In the genomic region with DNA sequence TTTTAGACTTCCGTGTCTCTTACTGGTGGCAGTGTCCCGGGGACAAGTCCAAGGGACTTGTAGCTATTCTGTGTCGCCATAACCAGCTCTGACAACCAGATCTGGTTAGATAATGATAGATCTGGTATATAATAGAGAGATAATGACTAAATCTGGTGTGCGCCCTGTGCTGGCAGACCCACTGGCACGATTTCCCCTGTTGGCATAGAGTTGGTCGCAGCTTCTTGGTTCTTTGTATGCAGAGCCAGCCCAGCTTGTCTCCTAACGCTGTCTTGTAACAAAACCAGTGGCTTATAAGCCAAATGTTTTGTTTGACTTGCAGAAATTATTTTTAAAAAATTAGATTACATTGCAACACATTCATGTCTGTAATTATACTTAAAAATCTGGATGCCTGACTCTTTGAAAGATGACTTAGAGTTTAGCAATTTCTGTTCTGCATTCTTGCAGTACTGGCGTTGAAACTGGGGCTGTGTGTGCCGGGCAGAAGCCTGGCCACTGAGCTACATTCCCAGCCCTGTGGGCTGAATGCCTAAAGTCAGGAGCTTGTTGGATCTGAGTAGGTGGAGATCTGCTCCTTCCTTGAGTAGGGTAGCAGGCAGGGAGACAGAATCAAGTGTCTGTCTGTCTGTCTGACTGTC, we compare ENCODE assay signal across 12 mouse cellular contexts. TPM values are rescaled to one million over a fixed set of nuclear protein-coding genes. Genes with fewer than 3 reads are reported as not detected.
DNase-seq lines count a peak whose midpoint lies in the region; ATAC-seq lines count a peak whose summit lies in the region.
"Had no signal": no experiment of that assay in that cellular context is flagged by ENCODE, and none has a peak within 500 bp of the region (broad histone marks: within the 10 kb centered on the region; RNA-seq: fewer than 3 reads in every experiment).

No protein-coding gene starts in this region.

- H3K36me3 ChIP-seq in hindbrain, embryonic 14.5 days (replicated peaks; ENCODE audit: control insufficient read depth, insufficient read depth), result no peaks in the 10 kb centered on the region
- no peaks in the 10 kb centered on the region for H3K36me3 ChIP-seq in hindbrain, embryonic 12.5 days

- no peaks in the 10 kb centered on the region for H3K27me3 ChIP-seq in hindbrain, embryonic 14.5 days (ENCODE audit: control insufficient read depth, insufficient read depth, low read length)
- H3K27me3 ChIP-seq in hindbrain, embryonic 12.5 days, result no peaks in the 10 kb centered on the region

- DNase-seq in hindbrain, embryonic 14.5 days (ENCODE audit: low spot score), result no peak
- DNase-seq in NIH3T3 (ENCODE audit: low read depth), result peak; percentile 75
- DNase-seq in cerebellum, postnatal 36 days, result peak; percentile 57 to 63
- DNase-seq in layer of hippocampus, adult 9-11 months, result peak; percentile 85
- no peak for DNase-seq in retina, embryonic 14.5 days (ENCODE audit: low spot score)
- DNase-seq in adrenal gland, postnatal 25 days, result no peak
- DNase-seq: thymus, postnatal 14 days had no signal

- H3K27ac ChIP-seq in hindbrain, embryonic 14.5 days, result peak overlapping the region; percentile 64
- H3K27ac ChIP-seq in hindbrain, embryonic 12.5 days, result no peak overlapping the region
- H3K27ac ChIP-seq: heart, adult 2 months had no signal

- WGBS in hindbrain, embryonic 14.5 days, result 80% methylated on average over 9 of the region's 9 CpGs
- WGBS in hindbrain, embryonic 12.5 days, result 93% methylated on average over 9 of the region's 9 CpGs

- H3K9me3 ChIP-seq in hindbrain, embryonic 14.5 days (ENCODE audit: control insufficient read depth, low read length), result no peaks in the 10 kb centered on the region
- H3K9me3 ChIP-seq in hindbrain, embryonic 12.5 days (replicated peaks), result no peaks in the 10 kb centered on the region

- H3K4me2 ChIP-seq in hindbrain, embryonic 14.5 days (replicated peaks), result no peak overlapping the region
- no peak overlapping the region for H3K4me2 ChIP-seq in hindbrain, embryonic 12.5 days (replicated peaks)

- no peak overlapping the region for H3K9ac ChIP-seq in hindbrain, embryonic 14.5 days
- H3K9ac ChIP-seq in hindbrain, embryonic 12.5 days, result no peak overlapping the region

- H3K4me1 ChIP-seq in hindbrain, embryonic 14.5 days (replicated peaks; ENCODE audit: control insufficient read depth, insufficient read depth, low read length), result no peaks in the 10 kb centered on the region
- H3K4me1 ChIP-seq in hindbrain, embryonic 12.5 days, result no peaks in the 10 kb centered on the region

- no peak overlapping the region for H3K4me3 ChIP-seq in hindbrain, embryonic 14.5 days (replicated peaks; ENCODE audit: low read length)
- no peak overlapping the region for H3K4me3 ChIP-seq in hindbrain, embryonic 12.5 days
- H3K4me3 ChIP-seq: heart, adult 2 months had no signal

- ATAC-seq in hindbrain, embryonic 14.5 days (ENCODE audit: low FRiP score), result no peak; the same call in 1 of the 2 replicates
- ATAC-seq in hindbrain, embryonic 12.5 days (ENCODE audit: low FRiP score), result no peak
- ATAC-seq in CD4-positive, CD25-positive, alpha-beta regulatory T cell, adult 4 months, result no peak

RNA-seq across cellular contexts. Expression of gene Mthfd1, which starts 9.3 kb away (rescaled TPM):
- polyA plus RNA-seq in hindbrain, embryonic 14.5 days (2014; fragmentation: Nextera tagmentation; extraction: Ambion mirVana), result 30.5 and 37.2 TPM in 2 replicates
- polyA plus RNA-seq in hindbrain, embryonic 12.5 days (2016; fragmentation: Nextera tagmentation; extraction: Ambion mirVana), result 44.8 and 46.3 TPM in 2 replicates
- total RNA-seq in adrenal gland, postnatal 25 days (2021), result 54.7 and 64.6 TPM in 2 replicates
- polyA plus RNA-seq in CD4-positive, CD25-positive, alpha-beta regulatory T cell, adult 4 months (2017; shearing (Covaris generic)), result 10 to 100 TPM; 28.2 to 43.5 TPM

RNA-seq across cellular contexts. Expression of gene Tex21, which starts 17.9 kb away (rescaled TPM):
- polyA plus RNA-seq in hindbrain, embryonic 14.5 days (2014; fragmentation: Nextera tagmentation; extraction: Ambion mirVana), result 0.09 TPM in 1 of 2 replicates, not detected in the other
- polyA plus RNA-seq in hindbrain, embryonic 12.5 days (2016; fragmentation: Nextera tagmentation; extraction: Ambion mirVana), result not detected in 2 replicates
- not detected in 2 replicates for total RNA-seq in adrenal gland, postnatal 25 days (2021)
- polyA plus RNA-seq in CD4-positive, CD25-positive, alpha-beta regulatory T cell, adult 4 months (2017; shearing (Covaris generic)), result not detected
- total RNA-seq: heart, adult 2 months; left cerebral cortex, postnatal 10 days had no signal
- polyA plus RNA-seq: heart, adult 2 months; neural tube, embryonic 11.5 days had no signal

Comparison
In these comparisons a context has a peak if more than half of its experiments do, and no peak if none do; other contexts are left out.
1. DNase-seq: peak in NIH3T3 (single experiment), cerebellum, postnatal 36 days (2 of 2) and layer of hippocampus, adult 9-11 months (single experiment); none in hindbrain, embryonic 14.5 days (single experiment), retina, embryonic 14.5 days (single experiment) and adrenal gland, postnatal 25 days (single experiment).